ENCODE assay signal across 9 mouse cellular contexts in the genomic region with DNA sequence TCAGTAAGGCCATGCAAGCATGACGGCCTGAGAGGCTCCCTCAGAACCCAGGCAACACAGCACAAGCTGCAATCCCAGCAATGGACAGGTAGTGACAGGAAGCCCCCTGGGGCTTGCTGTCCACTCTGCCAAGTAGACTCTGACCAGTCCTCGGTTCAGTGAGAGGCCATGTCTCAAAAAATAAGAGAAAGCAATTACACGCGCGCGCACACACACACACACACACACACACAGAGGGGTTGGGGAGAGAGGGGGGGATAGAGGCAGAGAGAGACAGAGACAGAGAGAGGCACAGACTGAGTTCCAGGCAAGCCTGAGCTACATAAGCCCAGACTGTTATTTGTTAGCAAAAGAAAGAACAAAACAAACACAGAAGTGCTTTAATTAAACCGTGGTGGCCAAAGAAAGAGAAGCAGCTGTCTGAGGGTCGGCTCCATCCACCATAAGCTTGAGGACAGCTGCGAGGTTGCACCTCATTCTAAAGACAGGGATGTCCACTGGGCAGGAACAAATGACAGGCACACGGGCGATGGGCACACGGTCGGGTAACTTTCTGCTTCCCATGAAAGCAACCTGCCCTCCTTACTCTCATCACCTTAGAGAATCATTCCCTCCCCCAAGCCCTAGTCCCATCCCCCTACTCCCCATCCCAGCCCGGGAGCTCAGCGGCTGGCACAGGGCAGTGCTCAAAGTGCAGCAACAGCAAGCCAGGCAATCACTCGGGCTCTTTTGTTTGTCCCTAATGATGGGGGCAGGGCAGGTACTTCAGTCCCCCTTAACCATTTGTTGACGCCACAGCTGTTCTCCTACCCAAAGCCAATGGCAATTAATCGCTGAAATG. TPM values are rescaled to one million over a fixed set of nuclear protein-coding genes. Genes with fewer than 3 reads are reported as not detected.
DNase-seq lines count a peak whose midpoint lies in the region; ATAC-seq and TF ChIP-seq lines count a peak whose summit lies in the region.
"Had no signal": no experiment of that assay in that cellular context is flagged by ENCODE, and none has a peak within 500 bp of the region (broad histone marks: within the 10 kb centered on the region; RNA-seq: fewer than 3 reads in every experiment).

No protein-coding gene starts in this region.

- no peak for DNase-seq in layer of hippocampus, adult 2 months (ENCODE audit: low spot score in 2 of 2)
- no peak for DNase-seq in layer of hippocampus, adult 9-10 months (ENCODE audit: low spot score)
- peak; percentile 60 to 66 for DNase-seq in kidney, adult 8-10 months
- no peak for DNase-seq in urinary bladder, postnatal 36 days (ENCODE audit: low spot score in 2 of 2)
- no peak for DNase-seq in ovary, postnatal 14 days (ENCODE audit: low spot score)
- DNase-seq in left cerebral cortex, adult 9 months (ENCODE audit: low spot score in 2 of 2), result no peak

- ATAC-seq in embryonic facial prominence, embryonic 15.5 days (ENCODE audit: insufficient number of reproducible peaks, low FRiP score, low TSS enrichment, low read depth), result peak; percentile 51; the same call in 1 of the 2 replicates
- peak; percentile 69; the same call in 1 of the 2 replicates for ATAC-seq in midbrain, embryonic 16.5 days

- H3K9me3 ChIP-seq in embryonic facial prominence, embryonic 15.5 days (replicated peaks), result no peaks in the 10 kb centered on the region
- H3K9me3 ChIP-seq in midbrain, embryonic 16.5 days (replicated peaks; ENCODE audit: control insufficient read depth, low read length, poor library complexity, severe bottlenecking), result no peaks in the 10 kb centered on the region

- peaks cover 14% of the 10 kb centered on the region; the same call in 1 of the 2 replicates for H3K4me1 ChIP-seq in embryonic facial prominence, embryonic 15.5 days
- H3K4me1 ChIP-seq in midbrain, embryonic 16.5 days (ENCODE audit: control insufficient read depth, insufficient read depth, low read length), result peaks cover 36% of the 10 kb centered on the region

- peak overlapping the region; percentile 23; the same call in 1 of the 2 replicates for H3K4me3 ChIP-seq in layer of hippocampus, adult 2 months
- no peak overlapping the region for H3K4me3 ChIP-seq in embryonic facial prominence, embryonic 15.5 days (replicated peaks)
- H3K4me3 ChIP-seq in midbrain, embryonic 16.5 days (ENCODE audit: low read depth, low read length), result peak overlapping the region; percentile 12; the same call in 1 of the 2 replicates
- H3K4me3 ChIP-seq: erythroblast, embryonic 14.5 days had no signal

- no peaks in the 10 kb centered on the region for H3K36me3 ChIP-seq in embryonic facial prominence, embryonic 15.5 days
- no peaks in the 10 kb centered on the region for H3K36me3 ChIP-seq in midbrain, embryonic 16.5 days (ENCODE audit: control insufficient read depth, insufficient read depth, low read length)

- H3K27me3 ChIP-seq in embryonic facial prominence, embryonic 15.5 days, result no peaks in the 10 kb centered on the region
- H3K27me3 ChIP-seq in midbrain, embryonic 16.5 days (ENCODE audit: control insufficient read depth, insufficient read depth, low read depth, low read length), result no peaks in the 10 kb centered on the region

- H3K9ac ChIP-seq in embryonic facial prominence, embryonic 15.5 days, result no peak overlapping the region
- H3K9ac ChIP-seq in midbrain, embryonic 16.5 days (ENCODE audit: low read depth, low read length), result peak overlapping the region; percentile 52; the same call in 1 of the 2 replicates

- no peak for TF ChIP-seq CTCF in layer of hippocampus, adult 2 months (conservative IDR thresholded peaks at IDR 0.05)

- WGBS in embryonic facial prominence, embryonic 15.5 days, result 29% methylated on average over 18 of the region's 18 CpGs
- WGBS in midbrain, embryonic 16.5 days, result 21% methylated on average over 18 of the region's 18 CpGs

- H3K4me2 ChIP-seq in embryonic facial prominence, embryonic 15.5 days (replicated peaks), result no peak overlapping the region
- H3K4me2 ChIP-seq in midbrain, embryonic 16.5 days (ENCODE audit: low read length), result peak overlapping the region; percentile 46

- H3K27ac ChIP-seq in layer of hippocampus, adult 2 months, result peak overlapping the region; percentile 75
- no peak overlapping the region for H3K27ac ChIP-seq in embryonic facial prominence, embryonic 15.5 days (replicated peaks)
- peak overlapping the region; percentile 36; the same call in 1 of the 2 replicates for H3K27ac ChIP-seq in midbrain, embryonic 16.5 days (ENCODE audit: low read length)

RNA-seq across cellular contexts. Expression of gene Jam3, which starts 6.4 kb away (rescaled TPM):
- total RNA-seq in layer of hippocampus, adult 2 months (2021), result 10 to 100 TPM; 36.4 to 42.3 TPM
- 94.7 and 104 TPM in 2 replicates for polyA plus RNA-seq in embryonic facial prominence, embryonic 15.5 days (2015; fragmentation: Nextera tagmentation; extraction: Ambion mirVana)
- 46.3 and 57.8 TPM in 2 replicates for polyA plus RNA-seq in midbrain, embryonic 16.5 days (2015; fragmentation: Nextera tagmentation; extraction: Ambion mirVana)

Comparison
In these comparisons a context has a peak if more than half of its experiments do, and no peak if none do; other contexts are left out.
1. DNase-seq: peak in kidney, adult 8-10 months (2 of 2); none in layer of hippocampus, adult 2 months (0 of 2), layer of hippocampus, adult 9-10 months (single experiment), urinary bladder, postnatal 36 days (0 of 2), ovary, postnatal 14 days (single experiment) and left cerebral cortex, adult 9 months (0 of 2).